Mouse (Mus musculus) MEL-GATA-1-ER (cell line): ENCODE data around the gene D17Wsu92e.
A peak's percentile ranks its signal among the peaks of the same experiment; 100 is the strongest.
"Not testable (repeated sequence)": the region's sequence is repeated elsewhere in the genome, so short reads cannot be mapped to it uniquely, and the experiment has no call there.

Source experiments
- DNase-seq: peaks from one replicate; pipeline ENCODE4 v3.0.0-alpha.2; 2012; ENCODE audit warnings: low read depth; ENCODE audit errors: extremely low read depth

D17Wsu92e gene

DNA sequence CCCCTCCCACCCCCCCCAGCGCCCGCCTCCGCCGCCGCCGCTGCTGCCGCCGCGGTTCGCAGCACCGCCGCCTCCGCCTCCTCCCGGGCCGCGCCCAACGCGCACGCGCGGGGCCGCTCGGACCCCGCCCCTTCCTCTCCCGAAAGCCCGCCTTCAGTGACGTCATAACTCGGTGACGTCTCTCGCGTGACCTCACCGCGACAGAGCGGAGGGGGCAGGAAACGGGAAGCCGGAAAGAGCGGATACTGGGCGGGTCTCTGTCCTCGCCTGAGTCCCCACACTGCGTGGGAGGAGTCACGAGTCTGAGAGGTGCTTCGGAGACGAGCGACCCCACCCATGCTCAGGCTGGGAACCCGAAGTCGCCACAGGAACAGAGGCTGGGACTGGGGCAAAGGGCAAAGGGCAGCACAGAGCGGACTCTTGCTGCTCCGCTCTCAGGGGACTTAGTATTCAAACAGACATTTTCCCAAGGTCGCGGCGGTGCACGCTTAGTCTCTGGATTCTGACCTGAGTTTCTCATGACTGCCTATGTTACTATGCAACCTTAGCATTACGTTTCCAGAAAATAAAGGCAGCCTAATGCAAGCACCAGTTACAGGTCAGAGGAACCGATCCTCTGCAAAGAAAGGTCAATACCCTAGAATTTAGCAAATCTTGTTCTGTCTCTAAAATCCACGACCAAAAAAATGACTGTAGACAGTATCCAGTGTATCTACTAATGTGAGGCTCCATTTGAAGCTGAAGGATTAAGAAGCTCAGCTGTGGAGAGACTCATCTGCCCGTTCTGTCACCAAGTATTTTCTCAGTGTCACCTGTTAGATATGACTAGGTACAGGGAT is at the start of gene D17Wsu92e:
D17Wsu92e (minus strand) TSS at position 81 of the 839 bp plus-strand sequence.
- peak; percentile 85 for DNase-seq

GRCm38 (mm10) chr17:27866737-27867136 is 46.3 kb upstream of the D17Wsu92e start:
- DNase-seq = no peak

DNA sequence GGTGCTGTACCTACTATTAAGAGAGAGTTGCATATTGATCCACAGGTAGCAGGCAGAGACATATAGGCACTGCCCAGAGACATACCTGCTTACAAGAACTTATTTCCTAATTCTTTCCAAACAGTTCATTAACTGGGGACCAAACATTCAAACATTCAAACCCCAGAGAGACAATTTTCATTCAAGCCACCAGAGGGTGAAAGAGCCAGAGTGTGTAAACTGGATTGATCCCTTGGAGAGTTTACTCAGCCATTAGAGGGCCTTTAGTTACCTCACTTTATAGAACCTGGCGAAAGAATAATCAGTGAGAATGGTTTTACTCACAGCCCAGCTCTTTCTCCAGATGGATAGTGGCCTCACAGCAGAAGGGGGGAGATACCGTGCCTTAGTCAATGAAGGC is 45.0 kb upstream of the D17Wsu92e start:
- no peak for DNase-seq

GRCm38 (mm10) chr17:27859131-27859530 is 38.7 kb upstream of the D17Wsu92e start:
- peak; percentile 35 for DNase-seq

- peak; percentile 58 for DNase-seq
Measured at GRCm38 (mm10) chr17:27857649-27858475, 37.4 kb upstream of the D17Wsu92e start.

DNA sequence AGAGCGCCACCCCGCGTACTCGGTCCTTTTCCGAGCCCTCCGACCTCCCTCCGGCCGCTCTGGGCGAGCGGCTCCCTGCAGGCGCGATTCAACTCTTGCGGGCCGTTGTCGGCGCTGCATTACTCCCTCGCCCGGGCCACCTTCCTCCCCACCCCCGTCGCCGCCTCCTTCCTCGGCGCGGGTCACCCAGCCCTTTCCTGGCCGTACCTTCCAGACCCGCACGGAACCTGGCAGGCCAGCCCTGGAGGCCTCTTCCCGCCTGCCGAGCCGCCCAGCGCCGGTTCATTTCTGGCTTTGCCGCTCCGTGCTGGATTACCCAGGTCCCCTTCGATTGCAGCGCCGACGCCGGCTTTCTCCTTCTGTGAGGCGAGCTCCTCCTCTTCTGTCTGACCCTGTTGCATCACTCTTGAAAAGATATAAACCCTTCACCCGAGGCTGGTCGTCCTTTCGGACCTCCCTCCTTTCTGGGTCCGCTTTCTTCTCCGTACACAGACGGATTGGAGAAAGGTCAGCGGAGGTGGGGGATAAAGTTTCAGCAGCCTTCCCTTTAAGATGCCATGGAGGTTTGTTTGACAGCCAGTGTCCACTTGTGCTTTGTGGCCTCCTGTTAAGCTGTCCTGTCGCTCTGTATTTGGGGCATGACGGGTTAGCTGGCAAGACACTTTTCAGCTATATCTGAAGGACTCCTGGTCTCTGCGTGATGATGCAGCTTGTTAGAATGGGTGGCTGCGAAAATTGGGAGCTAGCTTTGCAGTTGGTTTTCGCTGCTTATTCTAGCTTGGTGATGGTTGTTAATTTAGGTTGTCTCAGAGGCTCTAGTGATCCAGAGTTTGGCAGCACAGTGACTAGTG is 36.6 kb upstream of the D17Wsu92e start:
- DNase-seq = peak; percentile 36

DNA sequence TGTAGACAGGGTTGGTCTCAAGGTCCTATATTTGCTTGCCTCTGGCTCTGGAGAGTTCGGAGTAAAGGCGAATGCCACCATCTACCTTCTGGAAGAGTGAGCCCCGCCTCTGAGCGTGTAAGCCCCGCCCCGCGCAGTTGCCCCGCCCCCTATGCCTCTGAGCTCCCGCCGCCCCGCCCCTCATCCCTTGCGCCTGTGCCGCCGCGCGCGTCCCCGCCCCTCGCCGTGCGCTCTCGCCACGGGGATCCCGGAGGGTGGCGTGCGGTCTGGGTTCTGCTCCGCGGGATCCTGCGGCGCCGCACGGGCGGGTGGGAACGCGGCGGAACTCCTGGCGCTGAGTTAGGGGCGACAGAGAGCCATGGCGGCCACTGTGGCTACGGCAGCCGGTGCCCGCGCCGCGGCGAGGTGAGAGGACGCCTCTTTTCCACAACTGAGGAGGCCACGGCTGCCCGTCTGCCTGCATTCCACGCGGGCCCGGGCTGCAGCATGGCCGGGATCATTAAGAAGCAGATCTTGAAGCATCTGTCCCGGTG is 35.9 kb upstream of the D17Wsu92e start, which contains the start of gene Uhrf1bp1:
Uhrf1bp1 (plus strand) TSS at position 177 of the 533 bp plus-strand sequence.
- no peak for DNase-seq

- DNase-seq = no peak
Measured at GRCm38 (mm10) chr17:27851076-27851475, 30.6 kb upstream of the D17Wsu92e start.

DNA sequence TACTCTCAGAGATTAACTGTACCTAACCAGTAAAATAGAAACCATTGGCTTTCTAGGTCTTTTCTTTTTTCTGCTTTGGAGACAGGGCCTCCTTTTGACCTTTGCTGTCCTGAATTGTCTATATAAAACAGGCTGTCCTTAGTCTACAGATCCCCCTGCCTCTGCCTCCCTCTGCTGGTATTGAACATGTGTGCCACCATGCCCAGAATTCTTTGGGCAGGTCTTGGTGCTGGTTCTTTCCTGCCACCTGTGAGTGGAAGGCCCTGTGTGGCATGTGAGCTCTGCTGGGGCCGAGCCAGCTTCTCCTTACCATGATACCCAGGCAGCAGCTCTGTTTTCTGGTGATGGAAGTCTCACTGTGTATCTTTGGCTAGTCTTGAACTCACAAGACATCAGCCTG is 27.9 kb upstream of the D17Wsu92e start:
- no peak for DNase-seq

DNA sequence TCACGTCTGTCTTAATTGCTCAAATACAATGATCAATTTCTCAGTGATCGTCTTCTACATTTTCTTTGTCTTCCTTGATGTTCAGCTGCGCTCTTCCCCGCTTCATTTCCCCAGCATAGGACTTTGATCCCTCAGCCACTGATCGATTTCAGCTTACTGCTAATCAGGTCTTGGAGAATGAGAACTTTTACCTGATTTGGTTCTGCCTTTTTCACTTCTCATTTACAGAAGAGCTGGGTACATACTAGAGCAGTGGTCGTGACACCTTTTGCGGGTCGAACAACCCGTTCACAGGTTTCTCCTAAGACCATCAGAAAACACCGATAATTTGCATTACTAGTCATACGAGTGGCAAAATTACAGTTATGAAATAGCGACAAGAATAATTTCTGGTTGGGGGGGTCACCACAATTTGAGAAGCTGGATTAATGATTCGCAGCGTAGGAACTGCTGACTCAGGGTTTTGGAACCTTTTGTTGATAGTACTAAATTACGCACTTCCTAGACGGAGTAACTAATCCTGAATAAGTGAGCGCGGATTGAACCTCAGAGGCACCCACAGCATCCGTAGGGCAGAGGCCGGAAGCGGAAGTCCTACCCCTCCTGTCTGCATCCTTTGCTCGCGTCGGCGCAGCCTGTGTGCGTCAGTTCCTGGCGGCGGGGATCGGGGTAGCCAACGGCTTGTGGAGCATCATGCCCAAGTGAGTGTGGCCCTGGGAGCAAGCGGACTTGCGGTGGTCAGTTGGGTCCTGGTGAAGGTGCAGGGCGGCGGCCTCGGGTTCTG is 19.2 kb upstream of the D17Wsu92e start:
- peak; percentile 96 for DNase-seq

GRCm38 (mm10) chr17:27837850-27838249 is 17.4 kb upstream of the D17Wsu92e start, which contains the start of gene Snrpc:
Snrpc (plus strand) TSS chr17:27838150.
- not testable (repeated sequence) for DNase-seq

- no peak for DNase-seq
Measured at GRCm38 (mm10) chr17:27830411-27830810, 10.0 kb upstream of the D17Wsu92e start.

DNA sequence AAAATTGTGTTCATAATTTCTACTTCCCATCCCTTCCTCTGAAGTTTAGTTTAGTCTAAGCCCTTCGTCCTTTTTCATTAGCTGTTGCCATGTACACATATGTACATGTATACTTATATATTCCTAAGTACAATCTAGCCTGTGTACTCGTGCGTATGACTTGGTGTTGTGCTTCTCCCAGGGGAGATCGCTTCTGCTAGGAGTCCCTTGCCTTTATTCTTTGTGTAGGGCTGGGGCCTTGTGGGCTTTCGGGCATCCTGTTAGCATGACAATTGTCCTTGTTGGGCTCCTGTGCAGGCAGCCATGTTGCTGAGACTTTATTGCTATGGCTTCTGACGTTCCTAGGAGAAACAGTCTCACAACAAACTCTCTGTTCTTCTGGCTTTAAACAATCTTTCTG is 7.1 kb upstream of the D17Wsu92e start:
- no peak for DNase-seq

DNA sequence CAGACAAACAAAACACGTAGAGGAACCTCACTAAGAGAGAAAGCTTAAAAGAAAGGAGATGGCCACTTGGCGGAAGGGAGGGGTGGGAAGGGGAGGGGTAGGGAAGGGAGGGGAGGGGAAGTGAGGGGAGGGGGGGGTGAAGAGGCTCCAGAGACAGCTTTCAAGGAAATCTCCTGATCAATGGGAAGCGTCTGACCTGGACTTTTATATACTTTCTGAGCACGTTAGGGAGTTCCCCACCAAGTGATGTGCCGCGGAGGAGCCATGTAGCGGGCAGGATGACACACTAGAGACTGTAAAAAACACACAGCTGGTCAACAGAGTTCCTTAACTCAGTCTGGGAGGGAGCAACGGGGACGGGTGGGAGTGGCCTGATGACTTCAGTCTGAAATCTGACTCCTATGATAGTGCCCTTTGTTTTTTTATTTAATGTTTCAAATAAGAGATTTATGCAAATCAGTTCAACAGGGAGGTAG is 6.5 kb upstream of the D17Wsu92e start:
- peak; percentile 53 for DNase-seq

GRCm38 (mm10) chr17:27825984-27826905 is 5.8 kb upstream of the D17Wsu92e start:
- peak; percentile 66 for DNase-seq

GRCm38 (mm10) chr17:27825539-27825938 is 5.1 kb upstream of the D17Wsu92e start:
- no peak for DNase-seq

DNA sequence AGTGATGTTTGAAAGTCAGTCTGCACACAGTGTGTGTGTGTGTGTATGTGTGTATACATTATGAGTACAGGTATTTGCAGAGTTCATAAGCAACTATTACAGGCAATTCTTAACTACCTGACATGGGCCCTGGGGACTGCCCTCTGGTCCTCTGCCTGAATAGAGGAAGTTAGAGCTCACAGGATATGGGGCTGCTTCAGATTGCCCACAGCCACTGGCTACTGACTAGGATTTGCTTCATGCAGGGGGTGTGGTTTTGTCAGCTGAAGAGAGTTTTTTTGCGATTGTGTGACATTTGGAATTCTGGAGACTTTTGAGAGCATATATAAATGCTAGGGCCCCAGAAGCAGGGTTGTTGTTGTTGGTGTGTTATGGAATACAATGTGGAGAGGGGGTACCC is 4.5 kb upstream of the D17Wsu92e start:
- peak; percentile 80 for DNase-seq

- DNase-seq = no peak
Measured at GRCm38 (mm10) chr17:27823142-27823905, 2.9 kb upstream of the D17Wsu92e start.
